Mouse (Mus musculus) granulocyte monocyte progenitor cell, adult 5-6 weeks (primary cell): ENCODE measurements around the gene Olfr1353. TPM values are rescaled to one million over a fixed set of nuclear protein-coding genes. Genes with fewer than 3 reads are reported as not detected.
"Not testable (repeated sequence)": the region's sequence is repeated elsewhere in the genome, so short reads cannot be mapped to it uniquely, and the experiment has no call there.

Experiments used
- ATAC-seq: replicated peaks from 2 replicates; pipeline ENCODE4 v1.8.0; 2016; ENCODE audit warnings: mild to moderate bottlenecking, moderate TSS enrichment, inconsistent platforms; ENCODE audit not compliant: poor library complexity, severe bottlenecking
- total RNA-seq, 2 experiments: library from RNA; stranded (forward) in 1 of 2; stranded (reverse) in 1 of 2; fragments of 200-712, 200-1000 nt in 1 of 2; fragments of >200 nt in 1 of 2; fragmentation: Nextera tagmentation in 1 of 2; gene quantifications; 2 replicates each; pipeline ENCODE4 v1.2.3; 2014 to 2017

The Olfr1353 gene
- total RNA-seq (2014; fragmentation: Nextera tagmentation) (not detected in 2 replicates), total RNA-seq (2017) (not detected in 2 replicates)

- not testable (repeated sequence) for ATAC-seq
These were observed at the start of gene Olfr1353 for GRCm38 (mm10) chr10:78963009-78963408. Gene Olfr1353 (plus strand): TSS chr10:78963309.

GRCm38 (mm10) chr10:78950336-78950735 is 12.8 kb upstream of the Olfr1353 start, which contains the start of gene Olfr8:
Gene Olfr8 (plus strand): TSS chr10:78950636.
- ATAC-seq, result not testable (repeated sequence)

GRCm38 (mm10) chr10:78980750-78981149 is 17.6 kb downstream of the Olfr1353 start, which contains the start of gene Olfr1352:
Gene Olfr1352 (plus strand): TSS chr10:78981050.
- ATAC-seq, result no peak

GRCm38 (mm10) chr10:79012172-79012571 is 49.1 kb downstream of the Olfr1353 start, which contains the start of gene Olfr1351:
Gene Olfr1351 (plus strand): TSS chr10:79012472.
- ATAC-seq, result no peak

Other genes with a start within 250 kb of the Olfr1353 start
- not detected in 2 replicates for gene Casp14, start 245.0 kb upstream of the Olfr1353 start, total RNA-seq (2014; fragmentation: Nextera tagmentation)
- gene Casp14, start 245.0 kb upstream of the Olfr1353 start, total RNA-seq (2017), result not detected in 2 replicates
- not detected in 2 replicates for gene Ccdc105, start 210.2 kb upstream of the Olfr1353 start, total RNA-seq (2014; fragmentation: Nextera tagmentation)
- not detected in 2 replicates for gene Ccdc105, start 210.2 kb upstream of the Olfr1353 start, total RNA-seq (2017)
- not detected in 2 replicates for gene Slc1a6, start 182.8 kb upstream of the Olfr1353 start, total RNA-seq (2014; fragmentation: Nextera tagmentation)
- not detected in 2 replicates for gene Slc1a6, start 182.8 kb upstream of the Olfr1353 start, total RNA-seq (2017)
- gene Olfr1356, start 111.1 kb upstream of the Olfr1353 start, total RNA-seq (2014; fragmentation: Nextera tagmentation), result not detected in 2 replicates
- gene Olfr1356, start 111.1 kb upstream of the Olfr1353 start, total RNA-seq (2017), result not detected in 2 replicates
- not detected in 2 replicates for gene Olfr1355, start 87.8 kb upstream of the Olfr1353 start, total RNA-seq (2014; fragmentation: Nextera tagmentation)
- not detected in 2 replicates for gene Olfr1355, start 87.8 kb upstream of the Olfr1353 start, total RNA-seq (2017)
- gene Olfr1354, start 50.1 kb upstream of the Olfr1353 start, total RNA-seq (2014; fragmentation: Nextera tagmentation), result not detected in 2 replicates
- not detected in 2 replicates for gene Olfr1354, start 50.1 kb upstream of the Olfr1353 start, total RNA-seq (2017)
- gene Olfr8, start 12.7 kb upstream of the Olfr1353 start, total RNA-seq (2014; fragmentation: Nextera tagmentation), result not detected in 2 replicates
- not detected in 2 replicates for gene Olfr8, start 12.7 kb upstream of the Olfr1353 start, total RNA-seq (2017)
- gene Olfr1352, start 17.7 kb downstream of the Olfr1353 start, total RNA-seq (2014; fragmentation: Nextera tagmentation), result not detected in 2 replicates
- gene Olfr1352, start 17.7 kb downstream of the Olfr1353 start, total RNA-seq (2017), result not detected in 2 replicates
- gene Olfr1351, start 49.2 kb downstream of the Olfr1353 start, total RNA-seq (2014; fragmentation: Nextera tagmentation), result not detected in 2 replicates
- not detected in 2 replicates for gene Olfr1351, start 49.2 kb downstream of the Olfr1353 start, total RNA-seq (2017)
- not detected in 2 replicates for gene Olfr57, start 65.4 kb downstream of the Olfr1353 start, total RNA-seq (2014; fragmentation: Nextera tagmentation)
- not detected in 2 replicates for gene Olfr57, start 65.4 kb downstream of the Olfr1353 start, total RNA-seq (2017)
- gene 2610008E11Rik, start 134.3 kb downstream of the Olfr1353 start, total RNA-seq (2014; fragmentation: Nextera tagmentation), result 14.4 and 18.0 TPM in 2 replicates
- gene 2610008E11Rik, start 134.3 kb downstream of the Olfr1353 start, total RNA-seq (2017), result 13.9 and 18.0 TPM in 2 replicates
- gene Vmn2r80, start 185.5 kb downstream of the Olfr1353 start, total RNA-seq (2014; fragmentation: Nextera tagmentation), result not detected in 2 replicates
- gene Vmn2r80, start 185.5 kb downstream of the Olfr1353 start, total RNA-seq (2017), result not detected in 2 replicates